Mouse (Mus musculus) splenic B cell, adult 2 months (primary cell): ENCODE measurements at regions not wholly inside any gene's neighbourhood (a gene's known extent, or its start where the extent isn't known, plus 50 kb on each side); places are given as distances from the start of the nearest gene placed in this dataset.
A peak's percentile ranks its signal among the peaks of the same experiment; 100 is the strongest.

Source experiments
- DNase-seq: peaks from one replicate; pipeline ENCODE4 v3.0.0-alpha.2; 2011; ENCODE audit warnings: low read depth, low spot score
- H3K27me3 ChIP-seq: 2 replicates; pipeline ENCODE4 v1.6.1; 2012; ENCODE audit warnings: mild to moderate bottlenecking, low read length, moderate library complexity, mixed read lengths; ENCODE audit not compliant: control insufficient read depth, poor library complexity, insufficient read depth, severe bottlenecking
- H3K36me3 ChIP-seq: 2 replicates; pipeline ENCODE4 v1.6.1; 2012; ENCODE audit warnings: mild to moderate bottlenecking, low read length, moderate library complexity, mixed read lengths; ENCODE audit not compliant: control insufficient read depth, poor library complexity, insufficient read depth, severe bottlenecking

- Histone ChIP-seq H3K27me3 (no peaks in the 10 kb centered on the region), H3K36me3 (no peaks in the 10 kb centered on the region)
- no peak for DNase-seq
Measured at GRCm38 (mm10) chr3:149761245-149761644, 770.9 kb upstream of the Adgrl2 start.

- Histone ChIP-seq H3K27me3 (no peaks in the 10 kb centered on the region), H3K36me3 (no peaks in the 10 kb centered on the region)
- DNase-seq = no peak
Measured at GRCm38 (mm10) chr3:149757910-149758592, 767.7 kb upstream of the Adgrl2 start.

GRCm38 (mm10) chr3:149736069-149736468, 745.7 kb upstream of the Adgrl2 start:
- H3K27me3 ChIP-seq = no peaks in the 10 kb centered on the region
- H3K36me3 ChIP-seq = no peaks in the 10 kb centered on the region
- DNase-seq = no peak

GRCm38 (mm10) chr3:149726212-149726611, 735.9 kb upstream of the Adgrl2 start:
- H3K36me3 ChIP-seq = no peaks in the 10 kb centered on the region
- no peaks in the 10 kb centered on the region for H3K27me3 ChIP-seq
- no peak for DNase-seq

GRCm38 (mm10) chr3:149724879-149725278, 734.5 kb upstream of the Adgrl2 start:
- no peak for DNase-seq
- Histone ChIP-seq H3K27me3 (no peaks in the 10 kb centered on the region), H3K36me3 (no peaks in the 10 kb centered on the region)

GRCm38 (mm10) chr3:149721832-149722231, 731.5 kb upstream of the Adgrl2 start:
- Histone ChIP-seq H3K27me3 (no peaks in the 10 kb centered on the region), H3K36me3 (no peaks in the 10 kb centered on the region)
- DNase-seq = no peak

- H3K36me3 ChIP-seq = no peaks in the 10 kb centered on the region
- H3K27me3 ChIP-seq = no peaks in the 10 kb centered on the region
- DNase-seq = no peak
Measured at GRCm38 (mm10) chr3:149720306-149720705, 730.0 kb upstream of the Adgrl2 start.

GRCm38 (mm10) chr3:149705724-149706123, 715.4 kb upstream of the Adgrl2 start:
- no peaks in the 10 kb centered on the region for H3K36me3 ChIP-seq
- DNase-seq = no peak

GRCm38 (mm10) chr3:149705322-149705721, 715.0 kb upstream of the Adgrl2 start:
- Histone ChIP-seq H3K27me3 (no peaks in the 10 kb centered on the region), H3K36me3 (no peaks in the 10 kb centered on the region)
- no peak for DNase-seq

More at GRCm38 (mm10) chr3:149705724-149706123, 715.4 kb upstream of the Adgrl2 start:
- H3K27me3 ChIP-seq = no peaks in the 10 kb centered on the region

- H3K27me3 ChIP-seq = no peaks in the 10 kb centered on the region
- DNase-seq = no peak
- H3K36me3 ChIP-seq = no peaks in the 10 kb centered on the region
Measured at GRCm38 (mm10) chr3:149704478-149704877, 714.1 kb upstream of the Adgrl2 start.

GRCm38 (mm10) chr3:149683561-149683960, 693.2 kb upstream of the Adgrl2 start:
- H3K27me3 ChIP-seq = no peaks in the 10 kb centered on the region
- no peak for DNase-seq
- no peaks in the 10 kb centered on the region for H3K36me3 ChIP-seq

- DNase-seq = no peak
- H3K36me3 ChIP-seq = no peaks in the 10 kb centered on the region
- no peaks in the 10 kb centered on the region for H3K27me3 ChIP-seq
Measured at GRCm38 (mm10) chr3:149682246-149682645, 691.9 kb upstream of the Adgrl2 start.

GRCm38 (mm10) chr3:149673926-149674325, 683.6 kb upstream of the Adgrl2 start:
- no peak for DNase-seq
- no peaks in the 10 kb centered on the region for H3K27me3 ChIP-seq
- H3K36me3 ChIP-seq = no peaks in the 10 kb centered on the region

GRCm38 (mm10) chr3:149664624-149665023, 674.3 kb upstream of the Adgrl2 start:
- no peaks in the 10 kb centered on the region for H3K27me3 ChIP-seq
- no peaks in the 10 kb centered on the region for H3K36me3 ChIP-seq
- no peak for DNase-seq

GRCm38 (mm10) chr3:149638324-149638723, 648.0 kb upstream of the Adgrl2 start:
- DNase-seq = peak; percentile 13
- Histone ChIP-seq H3K36me3 (no peaks in the 10 kb centered on the region), H3K27me3 (no peaks in the 10 kb centered on the region)

- Histone ChIP-seq H3K27me3 (no peaks in the 10 kb centered on the region), H3K36me3 (no peaks in the 10 kb centered on the region)
- no peak for DNase-seq
Measured at GRCm38 (mm10) chr3:149626186-149626585, 635.8 kb upstream of the Adgrl2 start.
